Mouse (Mus musculus) megakaryocyte, embryonic 14.5 days (primary cell): ENCODE measurements around the gene Ushbp1. TPM values are rescaled to one million over a fixed set of nuclear protein-coding genes. Genes with fewer than 3 reads are reported as not detected.

Source experiments
- H3K27me3 ChIP-seq: replicated peaks from 2 replicates; pipeline ENCODE3; 2012; ENCODE audit warnings: inconsistent platforms
- H3K36me3 ChIP-seq: replicated peaks from 2 replicates; pipeline ENCODE3; 2012; ENCODE audit warnings: low read length, inconsistent platforms, mixed read lengths
- H3K4me1 ChIP-seq: 2 replicates; pipeline ENCODE4 v1.6.1; 2012; ENCODE audit warnings: inconsistent platforms
- H3K4me3 ChIP-seq: replicated peaks from 2 replicates; pipeline ENCODE3; 2012; ENCODE audit warnings: moderate library complexity, mild to moderate bottlenecking, inconsistent platforms
- H3K9me3 ChIP-seq: 2 replicates; pipeline ENCODE4 v1.6.1; 2012; ENCODE audit warnings: inconsistent platforms
- FLI1 ChIP-seq: IDR thresholded peaks from 2 replicates; pipeline ENCODE4 v1.6.1; 2012; ENCODE audit warnings: low read length, inconsistent platforms, mixed read lengths
- GATA1 ChIP-seq: IDR thresholded peaks from 3 replicates; pipeline ENCODE4 v1.6.1; 2012; ENCODE audit warnings: mixed read lengths, low read length, inconsistent platforms, borderline replicate concordance
- polyA plus RNA-seq: library from polyadenylated mRNA; stranded (reverse); fragments of >175 nt; gene quantifications from 2 replicates; pipeline ENCODE4 v1.2.3, GENCODE M21; 2012; ENCODE audit warnings: low replicate concordance; ENCODE audit not compliant: insufficient read depth

Gene Ushbp1
- polyA plus RNA-seq, 1 experiment = 0.06 TPM

GRCm38 (mm10) chr8:71381971-71382961, 13.3 kb downstream of the Ushbp1 start:
- Histone ChIP-seq H3K36me3 (peaks cover 10% of the 10 kb centered on the region), H3K27me3 (peaks cover 54% of the 10 kb centered on the region), H3K9me3 (no peaks in the 10 kb centered on the region), H3K4me3 (peak overlapping the region; percentile 94), H3K4me1 (peaks cover 31% of the 10 kb centered on the region)
- TF ChIP-seq FLI1 (no peak), GATA1 (no peak)

DNA sequence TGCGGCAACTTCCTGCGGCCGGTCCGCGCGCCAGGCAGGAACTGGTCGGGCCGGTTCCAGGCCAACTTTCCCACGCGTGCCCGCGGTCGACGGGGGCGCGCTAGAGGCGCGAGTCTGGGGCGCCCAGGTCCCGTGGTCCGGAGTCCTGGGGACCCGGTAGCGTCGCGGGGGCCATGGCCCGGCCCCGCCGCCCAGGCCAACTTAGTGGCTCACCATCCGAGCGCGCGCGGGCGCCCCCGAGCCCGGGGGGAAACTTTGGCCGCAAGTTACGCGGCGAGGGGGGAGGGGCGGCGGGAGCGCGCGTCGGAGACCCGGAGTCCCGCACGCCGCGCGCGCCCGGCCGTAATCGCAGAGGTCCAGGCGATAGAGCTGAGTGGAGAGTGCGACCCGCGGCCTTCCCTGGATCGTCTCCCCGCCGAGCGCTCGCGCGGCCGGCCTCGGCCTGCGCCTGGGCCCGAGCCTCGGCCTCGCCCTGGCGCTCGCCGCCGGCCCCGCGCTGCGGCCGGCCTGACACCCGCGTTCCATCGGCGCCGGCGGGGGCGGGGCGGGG, 14.1 kb downstream of the Ushbp1 start, which contains the start of gene Nr2f6:
Gene Nr2f6 (minus strand): TSS at position 540 of the 550 bp plus-strand sequence.
- H3K4me3 ChIP-seq = peak within 1 kb of the TSS; percentile 94
- TF ChIP-seq FLI1 (no peak), GATA1 (no peak)
- H3K36me3 ChIP-seq = peaks cover 14% of the 10 kb centered on the region
- peaks cover 57% of the 10 kb centered on the region for H3K27me3 ChIP-seq
- no peaks in the 10 kb centered on the region for H3K9me3 ChIP-seq
- peaks cover 39% of the 10 kb centered on the region for H3K4me1 ChIP-seq

DNA sequence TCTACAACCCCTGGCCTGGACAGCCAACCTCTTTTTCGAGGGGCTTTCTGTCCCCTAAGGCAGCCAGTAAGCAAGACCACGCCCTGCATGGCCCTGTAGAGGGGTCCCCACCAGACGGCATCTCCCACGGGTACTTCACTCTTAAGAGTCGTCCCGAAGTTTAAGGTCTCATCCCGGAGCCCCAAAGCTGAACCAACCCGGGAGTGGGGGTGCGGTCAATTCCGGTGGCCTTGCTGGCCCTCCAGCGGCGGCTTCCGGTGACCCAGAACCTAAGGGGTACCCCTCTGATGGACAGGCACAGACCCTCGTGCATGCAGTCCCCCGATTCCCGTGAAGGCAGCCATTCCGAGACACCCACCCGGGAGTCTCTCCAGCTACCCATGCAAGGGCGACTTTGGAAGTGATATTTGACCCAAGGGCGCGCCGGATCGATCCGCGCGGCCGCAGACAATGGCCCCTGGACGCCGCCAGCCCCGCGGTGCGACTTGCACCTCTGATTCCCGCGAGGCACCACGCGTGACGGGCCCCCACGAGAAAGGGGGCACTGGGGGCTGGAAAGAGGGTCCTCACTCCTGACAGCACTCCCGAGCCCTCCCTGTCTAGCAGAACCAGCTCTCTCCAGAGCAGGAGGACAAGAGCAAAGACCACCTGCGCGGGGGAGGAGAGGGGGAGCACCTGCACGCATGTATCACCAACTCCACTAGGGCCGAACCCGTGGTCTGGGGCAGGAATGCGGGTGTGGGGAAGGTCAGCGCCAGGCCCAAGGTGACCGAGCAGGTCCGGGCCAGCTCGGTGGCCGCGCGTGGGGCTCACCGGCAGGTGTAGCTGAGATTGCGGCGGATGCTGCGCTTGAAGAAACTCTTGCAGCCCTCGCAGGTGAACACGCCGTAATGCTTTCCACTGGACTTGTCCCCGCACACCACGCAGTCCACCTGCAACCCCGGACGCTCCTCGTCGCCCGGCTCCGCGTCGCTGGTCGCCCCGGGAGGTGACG, 15.1 kb downstream of the Ushbp1 start:
- TF ChIP-seq FLI1 (no peak), GATA1 (no peak)
- Histone ChIP-seq H3K4me1 (peaks cover 49% of the 10 kb centered on the region), H3K27me3 (peaks cover 60% of the 10 kb centered on the region)

DNA sequence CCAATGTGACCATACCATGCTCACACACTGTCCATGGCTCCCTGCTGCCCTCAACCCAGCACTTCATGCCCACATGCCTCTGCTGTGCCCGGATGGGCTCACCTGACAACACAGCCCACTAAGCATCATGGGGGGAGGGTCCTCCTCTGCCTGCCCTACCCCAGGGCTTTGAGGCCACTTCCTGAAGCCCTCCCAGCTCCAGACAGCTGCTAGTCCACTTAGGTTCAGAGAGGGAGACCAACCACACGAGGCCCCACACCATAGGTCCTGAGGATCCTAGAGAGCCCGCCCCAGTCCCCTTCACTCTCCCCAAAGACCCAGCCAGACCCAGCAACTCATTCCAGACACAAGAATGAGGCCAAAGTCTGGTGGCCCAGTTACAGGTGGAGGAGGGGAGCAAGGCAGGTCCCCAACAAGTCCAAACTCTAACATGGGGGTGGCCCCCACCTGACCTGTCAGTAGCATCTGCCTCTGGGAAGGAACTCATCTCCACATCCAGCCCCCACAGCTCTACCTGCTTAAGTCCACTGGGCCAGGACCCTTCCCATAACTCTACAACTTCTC, 16.0 kb downstream of the Ushbp1 start:
- Histone ChIP-seq H3K4me3 (peak overlapping the region; percentile 94), H3K4me1 (peaks cover 58% of the 10 kb centered on the region)

More for the DNA sequence above, 15.1 kb downstream of the Ushbp1 start:
- Histone ChIP-seq H3K36me3 (peaks cover 25% of the 10 kb centered on the region), H3K9me3 (no peaks in the 10 kb centered on the region), H3K4me3 (peak overlapping the region; percentile 94)

DNA sequence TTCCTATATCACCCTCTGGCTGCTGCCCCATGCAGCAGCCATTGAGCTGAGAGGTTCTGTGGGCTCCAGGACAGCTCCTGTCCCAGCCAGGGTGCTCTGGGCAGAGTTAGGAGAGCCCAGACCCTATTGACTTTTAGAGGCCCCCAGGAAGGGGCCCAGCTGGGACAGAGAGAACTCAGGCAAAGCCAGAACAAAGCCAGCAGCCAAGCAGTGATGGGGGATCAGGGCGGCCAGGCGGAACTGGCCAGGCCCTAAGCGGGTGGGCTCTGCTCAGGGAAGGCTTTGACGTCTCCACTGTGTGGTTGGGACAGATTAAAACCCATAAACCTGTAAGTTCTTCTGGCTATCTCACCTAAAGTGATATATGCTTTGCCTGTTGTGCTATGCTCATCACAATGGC, 16.6 kb downstream of the Ushbp1 start:
- Histone ChIP-seq H3K36me3 (peaks cover 39% of the 10 kb centered on the region), H3K27me3 (peaks cover 60% of the 10 kb centered on the region), H3K4me1 (peaks cover 61% of the 10 kb centered on the region), H3K4me3 (no peak overlapping the region), H3K9me3 (no peaks in the 10 kb centered on the region)
- TF ChIP-seq GATA1 (no peak), FLI1 (no peak)

More for the DNA sequence above, 16.0 kb downstream of the Ushbp1 start:
- H3K27me3 ChIP-seq = peaks cover 60% of the 10 kb centered on the region
- no peak for TF ChIP-seq FLI1
- peaks cover 33% of the 10 kb centered on the region for H3K36me3 ChIP-seq
- no peaks in the 10 kb centered on the region for H3K9me3 ChIP-seq

GRCm38 (mm10) chr8:71376423-71377030, 19.1 kb downstream of the Ushbp1 start:
- peak overlapping the region; percentile 85 for H3K4me3 ChIP-seq
- H3K36me3 ChIP-seq = peaks cover 57% of the 10 kb centered on the region
- peaks cover 47% of the 10 kb centered on the region for H3K27me3 ChIP-seq

GRCm38 (mm10) chr8:71375581-71376422, 19.8 kb downstream of the Ushbp1 start:
- Histone ChIP-seq H3K9me3 (no peaks in the 10 kb centered on the region), H3K4me1 (peaks cover 67% of the 10 kb centered on the region), H3K36me3 (peaks cover 57% of the 10 kb centered on the region), H3K4me3 (peak overlapping the region; percentile 85), H3K27me3 (peaks cover 40% of the 10 kb centered on the region)
- TF ChIP-seq FLI1 (no peak), GATA1 (no peak)

More at GRCm38 (mm10) chr8:71376423-71377030, 19.1 kb downstream of the Ushbp1 start:
- Histone ChIP-seq H3K4me1 (peaks cover 71% of the 10 kb centered on the region), H3K9me3 (no peaks in the 10 kb centered on the region)
- no peak for TF ChIP-seq GATA1
- no peak for TF ChIP-seq FLI1

GRCm38 (mm10) chr8:71374616-71375206, 20.9 kb downstream of the Ushbp1 start:
- Histone ChIP-seq H3K4me3 (no peak overlapping the region), H3K36me3 (peaks cover 60% of the 10 kb centered on the region), H3K4me1 (peaks cover 62% of the 10 kb centered on the region), H3K27me3 (peaks cover 29% of the 10 kb centered on the region), H3K9me3 (no peaks in the 10 kb centered on the region)
- no peak for TF ChIP-seq GATA1
- TF ChIP-seq FLI1 = no peak
